Mouse (Mus musculus): ENCODE data around the gene Rnf39.

The Rnf39 gene

DNA sequence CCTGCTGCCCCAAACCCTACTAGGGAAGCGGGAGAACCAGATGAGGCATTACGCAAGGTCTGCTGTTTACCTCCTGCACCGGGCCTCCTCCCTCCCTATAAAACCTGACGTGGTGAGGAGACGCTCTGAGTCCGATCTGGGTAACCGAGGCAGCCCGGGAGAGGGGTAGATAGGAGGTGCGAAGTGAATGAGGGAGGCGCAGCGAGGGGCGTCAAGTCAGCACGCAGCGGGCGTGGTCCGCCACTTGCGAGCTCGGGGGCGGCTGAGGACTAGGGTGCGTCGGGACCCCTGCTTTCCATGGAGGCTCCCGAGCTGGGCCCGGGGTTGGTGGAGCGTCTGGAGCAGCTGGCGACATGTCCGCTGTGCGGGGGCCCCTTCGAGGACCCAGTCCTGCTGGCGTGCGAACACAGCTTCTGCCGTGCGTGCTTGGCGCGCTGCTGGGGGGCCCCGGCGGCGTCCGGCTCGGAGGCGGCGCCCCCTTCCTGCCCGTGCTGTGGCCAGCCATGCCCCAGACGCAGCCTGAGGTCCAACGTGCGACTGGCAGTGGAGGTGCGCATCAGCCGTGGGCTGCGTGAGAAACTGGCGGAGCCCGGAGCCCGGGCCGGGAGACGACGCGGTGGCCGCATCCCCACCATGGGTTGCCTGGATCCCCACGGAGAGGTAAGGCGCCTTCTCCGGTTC lies at the start of gene Rnf39:
Gene Rnf39 (plus strand): TSS at position 128 of the 681 bp plus-strand sequence.
- DNase-seq (ENCODE audit: low spot score in 2 of 2): no peak

DNA sequence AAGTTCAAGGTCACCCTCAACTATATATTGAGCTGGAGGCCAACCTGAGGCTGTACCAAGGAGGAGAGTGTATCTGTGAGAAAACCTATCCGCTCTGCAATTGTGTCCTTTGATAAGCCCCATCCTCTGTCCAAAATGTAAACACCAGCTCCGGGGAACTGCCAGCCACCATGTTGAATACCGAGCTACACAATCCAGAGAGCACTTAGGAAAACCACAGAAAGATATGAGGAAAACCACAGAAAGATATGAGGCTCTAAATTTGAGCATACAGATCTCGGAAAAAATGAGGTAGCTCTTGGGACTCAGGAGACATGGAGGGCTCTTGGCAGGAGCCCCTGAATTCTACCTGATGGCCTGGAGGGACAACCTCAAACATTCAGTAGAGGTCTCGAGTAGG lies 49.3 kb upstream of the Rnf39 start:
- no peak for DNase-seq (ENCODE audit: low spot score in 2 of 2)

- peak in 1 of 2 experiments; percentile 9 for DNase-seq (ENCODE audit: low spot score in 2 of 2)
These were observed 46.1 kb upstream of the Rnf39 start for GRCm38 (mm10) chr17:36896583-36896982.

GRCm38 (mm10) chr17:36897065-36897464 lies 45.7 kb upstream of the Rnf39 start:
- no peak for DNase-seq (ENCODE audit: low spot score in 2 of 2)

- no peak for DNase-seq (ENCODE audit: low spot score in 2 of 2)
These were observed 45.0 kb upstream of the Rnf39 start, which contains the start of gene Trim31 for GRCm38 (mm10) chr17:36897552-36898205. Gene Trim31, plus strand, starts transcription at chr17:36898118.

DNA sequence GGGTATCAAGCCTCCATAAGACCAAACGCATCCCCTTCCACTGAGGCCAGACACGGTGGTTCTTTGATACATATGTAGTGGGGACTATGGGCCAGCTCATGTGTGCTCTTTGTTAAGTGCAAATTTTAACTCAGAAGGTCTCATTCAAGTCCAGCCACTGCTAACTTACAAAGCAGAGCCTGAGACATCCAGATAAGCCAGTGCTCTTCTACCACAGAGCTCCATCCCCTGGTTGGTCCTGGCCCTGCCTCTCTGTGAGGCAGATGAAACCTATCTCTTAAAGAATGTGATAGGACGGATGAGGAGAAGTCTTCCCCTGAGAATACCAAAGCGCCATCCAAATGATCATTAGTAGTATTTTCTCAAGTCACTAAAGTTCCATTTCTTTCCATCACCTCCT lies 43.3 kb upstream of the Rnf39 start:
- DNase-seq (ENCODE audit: low spot score in 2 of 2): no peak

GRCm38 (mm10) chr17:36900001-36900400 lies 42.7 kb upstream of the Rnf39 start:
- no peak for DNase-seq (ENCODE audit: low spot score in 2 of 2)

DNA sequence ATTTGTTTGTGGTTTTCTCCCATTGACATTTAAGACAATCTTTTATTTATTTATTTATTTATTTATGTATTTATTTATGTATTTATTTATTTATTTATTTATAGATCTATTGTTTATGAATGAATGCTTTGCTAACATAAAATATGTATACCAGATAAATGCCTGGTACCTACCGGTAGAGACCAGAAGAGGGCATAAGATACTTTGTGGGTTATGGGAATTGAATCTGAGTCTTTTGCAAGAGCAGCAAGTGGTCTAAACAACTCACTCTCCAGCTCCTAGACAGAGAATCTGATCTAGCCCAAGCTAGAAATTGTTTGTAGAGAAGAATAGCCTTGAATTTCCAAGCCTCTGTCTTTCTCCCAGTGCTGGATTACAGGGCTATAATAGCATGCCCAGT lies 42.0 kb upstream of the Rnf39 start:
- DNase-seq (ENCODE audit: low spot score in 2 of 2): no peak

GRCm38 (mm10) chr17:36903651-36904050 lies 39.1 kb upstream of the Rnf39 start:
- no peak for DNase-seq (ENCODE audit: low spot score in 2 of 2)

DNA sequence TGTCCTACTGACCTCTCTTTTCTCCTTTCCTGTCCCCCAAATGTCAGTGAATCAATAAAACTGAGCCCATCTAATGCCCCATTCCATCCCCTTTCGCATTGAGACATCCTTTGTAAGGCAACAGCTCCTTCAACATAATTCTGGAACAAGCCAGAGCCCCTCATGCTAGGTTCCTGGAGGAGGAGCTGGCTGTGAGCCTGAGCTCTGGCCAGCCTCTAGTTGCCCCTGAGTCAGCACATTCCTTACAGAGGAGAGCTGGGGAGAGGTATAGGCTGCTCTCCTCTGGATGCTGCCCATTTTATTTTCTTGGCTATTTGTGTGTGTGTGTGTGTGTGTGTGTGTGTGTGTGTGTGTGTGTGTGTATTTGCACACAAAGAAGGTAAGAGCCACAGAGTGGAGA lies 34.5 kb upstream of the Rnf39 start:
- no peak for DNase-seq (ENCODE audit: low spot score in 2 of 2)

GRCm38 (mm10) chr17:36909802-36910201 lies 32.9 kb upstream of the Rnf39 start:
- DNase-seq (ENCODE audit: low spot score in 2 of 2): no peak

DNA sequence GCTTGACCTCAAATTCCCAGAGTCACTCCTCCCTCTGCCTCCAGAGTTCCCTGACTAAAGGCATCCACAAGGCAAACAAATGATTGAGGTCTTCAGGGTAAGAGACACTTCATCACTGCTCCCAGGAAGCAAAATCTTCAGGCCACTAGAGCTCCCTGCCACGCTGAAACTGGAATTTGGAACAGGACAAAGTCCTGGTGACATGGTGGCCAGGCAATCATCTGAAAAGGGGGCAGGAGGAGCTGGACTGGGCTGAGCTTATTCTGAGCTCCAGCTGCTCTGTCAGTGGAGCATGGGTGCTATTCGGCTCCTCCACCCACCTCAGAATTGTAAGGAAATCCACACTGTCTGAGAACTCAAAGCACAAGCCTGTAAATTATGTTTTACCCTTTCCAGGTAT lies 30.7 kb upstream of the Rnf39 start:
- no peak for DNase-seq (ENCODE audit: low spot score in 2 of 2)

DNA sequence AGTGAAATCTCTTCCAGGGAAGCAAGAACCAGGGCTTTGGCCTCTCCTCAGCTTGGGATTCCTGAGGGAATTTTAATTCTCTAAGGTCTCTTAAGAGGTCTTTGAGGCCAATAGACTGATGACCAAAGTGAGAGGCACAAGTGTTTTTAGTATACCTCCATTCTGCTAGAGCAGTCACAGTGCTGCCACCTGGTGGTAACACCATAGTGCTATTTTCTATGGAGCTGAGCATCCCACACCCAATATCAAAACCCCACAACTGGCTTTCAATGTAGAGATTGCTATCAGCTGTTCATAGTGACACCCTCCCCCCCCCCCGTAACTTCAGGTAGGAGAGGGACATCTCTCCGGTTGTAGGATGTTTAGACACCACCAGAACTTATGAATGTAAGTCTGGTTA lies 28.6 kb upstream of the Rnf39 start:
- peak; percentile 56 to 71 for DNase-seq (ENCODE audit: low spot score in 2 of 2)

GRCm38 (mm10) chr17:36915076-36915475 lies 27.6 kb upstream of the Rnf39 start:
- DNase-seq (ENCODE audit: low spot score in 2 of 2): peak; percentile 45 to 49

DNA sequence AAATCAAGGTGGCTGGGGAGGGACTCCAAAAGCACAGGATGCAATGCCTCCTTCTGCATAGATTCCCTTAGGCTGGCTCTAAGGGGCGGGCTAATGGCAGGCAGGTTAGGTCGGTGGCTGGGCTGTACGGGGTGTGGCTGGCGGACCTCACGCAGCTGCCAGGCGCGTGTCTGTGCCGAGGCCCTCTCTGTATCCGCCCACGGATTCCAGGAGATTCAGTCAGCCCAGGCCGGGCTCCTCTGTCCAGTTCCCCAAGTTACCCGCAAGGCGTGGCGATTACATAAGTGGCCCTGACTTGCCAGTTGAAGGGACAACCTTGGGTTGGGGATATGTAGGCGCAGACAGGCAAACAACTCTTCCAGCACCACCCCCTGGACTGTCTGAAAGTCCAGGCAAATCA lies 22.5 kb upstream of the Rnf39 start:
- DNase-seq (ENCODE audit: low spot score in 2 of 2): no peak

GRCm38 (mm10) chr17:36922715-36923114 lies 20.0 kb upstream of the Rnf39 start:
- no peak for DNase-seq (ENCODE audit: low spot score in 2 of 2)

GRCm38 (mm10) chr17:36923491-36923890 lies 19.2 kb upstream of the Rnf39 start:
- DNase-seq (ENCODE audit: low spot score in 2 of 2): no peak

DNA sequence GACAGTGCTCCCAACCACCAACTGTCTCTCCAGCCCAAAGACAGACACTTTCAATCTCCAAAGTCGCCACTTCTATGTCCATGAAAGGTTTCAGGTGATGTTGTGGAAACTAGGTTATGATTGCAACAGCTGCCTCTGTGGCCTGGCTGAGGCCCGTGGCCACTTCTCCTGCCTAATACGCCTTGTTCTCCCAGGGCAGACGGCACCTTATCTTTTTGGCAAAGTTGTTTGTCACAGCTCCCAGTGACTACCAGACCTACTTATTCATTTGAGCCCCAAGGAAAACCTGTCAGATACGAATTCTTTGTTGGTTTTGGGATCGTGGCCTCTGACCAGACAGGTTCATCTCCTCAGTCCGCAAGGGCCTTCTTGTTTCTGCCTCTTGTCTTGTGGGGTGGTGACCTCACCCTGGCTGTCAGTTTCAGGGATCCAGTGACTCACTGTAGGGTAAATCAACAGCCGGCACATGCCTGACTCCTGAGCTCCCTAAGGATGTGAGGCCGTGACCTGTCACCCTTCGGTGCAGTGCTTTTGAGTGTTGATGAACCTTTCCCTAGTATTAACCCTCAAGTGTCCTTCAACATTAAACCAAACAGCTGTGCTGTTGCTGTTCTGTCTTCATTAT lies 15.1 kb upstream of the Rnf39 start:
- DNase-seq (ENCODE audit: low spot score in 2 of 2): no peak

GRCm38 (mm10) chr17:36929236-36929932 lies 13.3 kb upstream of the Rnf39 start:
- no peak for DNase-seq (ENCODE audit: low spot score in 2 of 2)

DNA sequence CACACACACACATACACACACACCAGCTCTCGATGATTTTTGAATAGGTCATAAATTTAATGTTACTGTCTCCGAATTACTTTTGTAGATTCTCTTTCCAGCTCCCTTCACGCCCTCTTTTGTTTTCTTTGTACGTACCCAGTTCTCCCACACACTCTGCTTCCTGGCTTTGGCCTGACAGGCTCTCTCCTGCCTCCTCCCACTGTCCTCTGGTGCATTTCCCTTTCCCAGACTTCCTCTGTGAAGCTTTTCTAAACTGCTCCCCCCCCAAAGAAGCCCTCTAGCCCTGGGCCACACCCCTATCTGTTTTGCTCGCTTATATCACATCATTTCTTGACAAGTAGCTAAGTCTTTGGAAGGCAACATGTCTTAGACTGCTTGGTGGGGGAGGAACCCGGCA lies 12.5 kb upstream of the Rnf39 start:
- no peak for DNase-seq (ENCODE audit: low spot score in 2 of 2)

- no peak for DNase-seq (ENCODE audit: low spot score in 2 of 2)
These were observed 11.6 kb upstream of the Rnf39 start for GRCm38 (mm10) chr17:36931130-36931529.

DNA sequence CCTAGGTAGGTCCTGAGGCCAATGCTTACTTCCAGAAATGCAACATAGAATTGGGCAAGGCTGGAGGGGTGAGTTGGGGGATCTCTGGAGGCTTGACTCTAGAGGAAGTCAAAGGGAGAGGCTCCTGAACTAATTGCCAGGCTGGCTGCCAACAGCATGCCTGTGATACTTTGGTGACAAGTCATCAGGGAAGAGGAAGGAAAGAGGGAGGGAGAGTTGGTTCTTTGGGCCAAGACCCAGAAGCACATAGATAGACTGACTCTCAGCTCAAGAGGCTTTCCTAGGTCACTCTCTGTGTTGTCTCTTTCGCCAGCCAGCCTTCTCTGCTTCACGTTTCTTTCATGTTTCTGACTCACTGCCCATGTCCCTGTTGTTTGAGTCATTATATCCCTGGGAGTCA lies 10.9 kb upstream of the Rnf39 start:
- no peak for DNase-seq (ENCODE audit: low spot score in 2 of 2)
